Mouse (Mus musculus) hematopoietic stem cell, adult 5-6 weeks (primary cell): Measurements from ENCODE around the gene Brd4. TPM values are rescaled to one million over a fixed set of nuclear protein-coding genes. Genes with fewer than 3 reads are reported as not detected.

Experiments
- ATAC-seq, 2 experiments: fragments of 125-278 bp in 1 of 2; replicated peaks in 1 of 2; 2 replicates each; pipeline ENCODE4 v1.8.0; 2016 to 2017; ENCODE audit warnings: inconsistent platforms in 2 of 2, mild to moderate bottlenecking in 2 of 2, moderate number of reproducible peaks in 2 of 2, low read depth in 1 of 2, moderate TSS enrichment in 1 of 2; ENCODE audit not compliant: low FRiP score in 2 of 2, poor library complexity in 2 of 2, severe bottlenecking in 2 of 2, insufficient read depth in 1 of 2, low TSS enrichment in 1 of 2
- total RNA-seq: library from RNA; stranded (forward); fragments of 172-1452, 232-1000 nt; gene quantifications from 2 replicates; pipeline ENCODE4 v1.2.3, GENCODE M21; 2017

The Brd4 gene
- total RNA-seq, 1 experiment from 2014 or later, result 19.8 TPM

DNA sequence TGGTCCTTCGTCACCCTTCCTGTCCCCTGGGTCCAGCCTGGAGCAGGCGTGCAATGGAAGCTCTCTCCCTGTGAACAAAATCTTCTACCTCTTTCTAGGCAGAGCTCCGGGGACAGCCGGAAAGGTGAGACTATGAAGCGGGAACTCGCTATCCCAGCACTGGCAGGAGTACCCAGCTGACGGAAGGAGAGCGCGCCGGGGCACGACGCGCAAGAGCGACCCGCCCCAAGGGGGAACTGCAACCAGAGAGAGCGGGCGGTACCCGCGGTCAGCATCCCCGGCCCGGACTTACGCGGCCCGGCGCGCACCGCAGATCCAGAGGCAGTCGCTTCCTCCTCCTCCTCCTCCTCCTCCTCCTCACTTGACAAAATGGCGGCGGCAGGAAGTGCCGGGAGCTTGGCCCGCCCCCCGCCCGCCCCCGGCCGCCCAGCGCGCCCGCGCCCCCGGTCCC lies 726 bp downstream of the Brd4 start:
- ATAC-seq, result peak; percentile 64 to 91

DNA sequence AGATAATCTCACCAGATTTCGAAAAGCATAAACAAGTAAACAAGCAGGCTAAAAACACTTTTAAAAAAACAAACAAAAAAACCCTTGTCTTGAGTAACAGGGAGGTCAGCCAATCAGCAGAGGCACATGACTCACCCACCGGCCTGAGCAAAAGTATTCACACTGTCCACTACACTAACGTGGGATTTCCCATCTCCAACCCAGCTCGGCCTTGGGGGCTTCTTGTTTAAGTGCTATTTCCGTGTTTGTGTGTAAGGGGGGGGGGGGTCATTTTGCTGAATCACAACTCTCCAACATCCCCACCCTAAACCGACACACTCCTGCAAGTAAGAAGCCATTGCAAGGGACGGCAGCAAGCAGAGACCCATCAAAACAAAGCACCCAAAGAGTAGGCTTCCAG lies 1.2 kb downstream of the Brd4 start:
- ATAC-seq, result no peak; a peak in 1 of 4 replicates

DNA sequence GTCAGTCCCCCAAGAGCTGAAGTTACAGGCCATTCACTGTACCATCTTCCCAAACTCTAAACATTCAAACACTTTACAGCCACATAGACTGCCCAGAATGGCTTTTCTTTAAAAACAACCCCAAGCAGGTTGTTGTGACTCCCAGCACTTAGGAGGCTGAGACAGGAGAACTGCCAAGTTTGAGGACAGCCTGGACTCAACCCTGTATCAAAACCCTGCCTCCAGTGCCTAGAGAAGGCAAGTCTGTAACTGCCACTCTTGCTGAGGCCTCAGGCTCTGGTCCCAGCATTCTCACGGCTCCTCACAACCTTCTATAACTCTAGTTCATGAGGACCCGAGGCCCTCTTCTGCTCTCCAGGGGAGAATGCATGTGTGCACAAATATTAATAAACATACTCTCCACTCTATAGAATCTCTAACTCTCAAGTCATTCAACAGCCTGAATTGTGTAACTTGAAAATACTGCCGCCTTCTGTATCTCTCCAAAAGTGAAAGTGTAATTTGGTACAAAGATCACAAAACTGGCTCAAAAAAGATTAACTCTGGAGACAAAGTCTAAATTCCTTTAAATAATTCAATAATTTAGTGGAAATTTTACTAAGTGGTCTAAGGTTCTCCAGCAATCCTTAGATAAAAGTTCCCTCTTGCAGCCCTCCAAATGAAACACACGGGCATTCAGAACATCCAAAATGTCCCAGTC lies 2.8 kb downstream of the Brd4 start:
- no peak for ATAC-seq

DNA sequence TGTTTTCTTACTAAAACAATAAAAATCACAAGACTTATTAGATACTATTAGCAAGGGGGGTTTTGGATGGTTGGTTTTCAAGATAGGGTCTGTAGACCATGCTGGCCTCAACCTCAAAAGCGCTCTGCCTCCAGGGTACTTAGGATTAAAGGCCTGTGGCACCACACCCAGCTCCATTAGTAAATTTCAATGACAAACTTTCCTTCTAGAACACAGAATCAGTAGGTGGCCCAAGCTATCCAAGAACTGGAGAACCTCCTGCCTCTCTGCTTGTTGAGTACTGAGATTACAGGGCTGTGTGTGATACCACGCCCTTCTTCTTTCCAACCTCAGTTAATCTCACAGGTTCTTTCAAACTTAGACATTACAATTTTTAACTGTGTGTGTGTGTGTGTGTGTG lies 3.4 kb downstream of the Brd4 start:
- no peak for ATAC-seq

DNA sequence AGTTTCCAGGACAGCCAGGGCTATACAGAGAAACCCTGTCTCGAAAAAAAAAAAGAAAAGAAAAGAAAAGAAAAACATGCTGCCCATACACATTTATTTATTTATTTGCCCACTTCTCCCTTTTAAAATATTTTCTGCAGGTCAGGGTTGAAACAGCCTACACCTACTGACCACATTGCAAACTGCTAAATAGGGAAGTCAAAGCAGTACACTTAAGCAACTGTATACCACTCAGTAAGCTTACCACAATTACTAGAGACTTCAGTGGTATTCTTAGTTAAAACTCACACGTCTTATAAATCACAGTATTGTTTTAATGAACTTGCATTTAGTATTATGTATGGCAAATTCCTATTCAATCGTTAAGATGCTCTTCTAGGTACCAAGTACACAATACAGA lies 3.9 kb downstream of the Brd4 start:
- ATAC-seq, result peak in 1 of 2 experiments; percentile 50; a peak in 1 of 4 replicates

DNA sequence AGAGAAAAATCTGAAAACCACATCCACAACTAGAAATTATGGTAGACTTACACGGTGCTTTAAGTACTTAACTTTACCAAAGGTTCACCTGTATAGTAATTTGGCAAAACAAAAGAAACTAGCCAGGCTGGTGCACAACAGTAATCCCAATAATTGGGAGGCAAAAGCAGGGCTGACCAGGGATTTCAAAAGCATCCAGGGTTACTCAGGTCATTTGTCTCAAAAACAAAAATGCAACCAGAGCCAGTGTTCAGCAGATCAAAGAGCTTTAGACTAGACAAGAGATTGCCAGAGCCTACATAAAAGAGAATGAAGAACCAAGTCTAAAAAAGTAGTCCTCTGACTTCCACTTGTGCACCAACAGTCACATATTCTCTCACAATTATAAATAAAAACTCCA lies 7.3 kb downstream of the Brd4 start:
- ATAC-seq, result no peak

DNA sequence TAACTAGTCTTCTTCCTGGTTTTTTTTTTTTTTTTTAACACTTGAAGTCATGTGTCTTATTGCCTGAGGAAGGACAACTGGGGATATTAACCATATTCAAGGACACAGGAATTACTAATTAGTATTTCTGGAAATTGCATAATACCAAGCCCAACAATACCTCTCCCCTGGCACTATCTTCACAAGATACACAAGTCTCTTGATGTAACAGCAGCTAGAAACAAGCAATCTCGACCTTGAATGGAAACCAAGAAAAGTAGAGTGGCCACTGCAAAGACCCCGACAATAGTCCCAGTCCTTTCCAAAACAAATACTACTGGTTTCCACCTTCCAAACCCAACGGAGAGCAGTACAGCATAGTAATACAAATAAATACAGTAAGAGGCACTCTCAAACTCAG lies 9.0 kb downstream of the Brd4 start:
- ATAC-seq, result no peak

DNA sequence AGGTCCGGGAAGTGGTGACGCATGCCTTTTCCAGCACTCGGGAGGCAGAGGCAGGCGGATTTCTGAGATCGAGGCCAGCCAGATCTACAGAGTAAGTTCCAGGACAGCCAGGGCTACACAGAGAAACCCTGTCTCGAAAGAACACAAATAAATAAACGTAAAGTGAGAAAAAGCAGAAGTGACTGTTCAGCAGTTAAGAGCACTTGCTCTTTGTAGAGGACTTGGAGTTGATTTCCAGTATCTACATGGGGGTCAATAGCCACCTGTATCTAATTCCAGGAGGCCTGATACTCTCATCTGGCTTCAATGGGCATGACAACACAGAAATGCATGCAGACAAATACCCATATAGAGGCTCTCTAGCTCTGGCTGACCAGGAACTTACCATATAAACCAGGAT lies 15.4 kb downstream of the Brd4 start:
- no peak; a peak in 1 of 4 replicates for ATAC-seq

DNA sequence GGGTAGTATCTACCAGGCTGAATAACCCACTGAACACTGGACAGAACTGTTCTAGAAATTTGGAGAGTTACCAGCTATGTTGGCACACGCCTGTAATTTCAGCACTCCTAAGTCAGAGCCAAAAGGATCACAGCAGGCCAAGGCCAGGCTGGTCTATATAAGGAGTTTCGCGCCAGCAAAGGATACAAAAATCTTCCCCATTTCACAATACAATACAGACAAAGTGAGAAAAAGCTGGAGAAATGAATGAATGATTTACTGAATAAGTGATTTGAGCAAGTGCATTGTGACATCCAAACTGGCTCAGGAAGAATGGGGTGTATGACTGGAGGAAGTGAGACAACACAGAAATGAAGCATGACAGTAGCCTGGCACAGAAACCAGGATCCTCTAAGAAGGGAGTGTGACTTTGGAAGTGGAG lies 16.0 kb downstream of the Brd4 start:
- ATAC-seq, result 0 out of 4 replicates have a peak, but pooled peaks of 1 of the 2 experiments have one; percentile 38

DNA sequence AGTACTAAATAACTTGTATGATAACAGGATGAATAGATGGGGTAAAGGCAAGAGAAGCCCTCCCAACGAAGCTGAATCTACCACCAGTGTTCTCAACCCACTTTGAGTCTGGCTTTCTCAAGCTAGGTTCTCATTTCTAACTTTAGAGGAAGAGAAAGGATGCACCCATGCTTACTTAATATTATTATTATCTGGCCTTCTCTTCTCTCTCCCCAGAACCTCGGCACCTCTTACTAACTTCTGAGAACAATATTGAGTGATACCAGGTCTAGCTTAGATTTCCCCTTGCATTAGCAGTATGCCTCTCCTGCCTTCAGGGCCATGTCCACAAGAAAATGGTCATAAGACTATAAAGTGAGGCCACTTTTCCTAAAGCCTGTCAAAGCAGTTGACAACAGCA lies 16.4 kb downstream of the Brd4 start:
- no peak for ATAC-seq

DNA sequence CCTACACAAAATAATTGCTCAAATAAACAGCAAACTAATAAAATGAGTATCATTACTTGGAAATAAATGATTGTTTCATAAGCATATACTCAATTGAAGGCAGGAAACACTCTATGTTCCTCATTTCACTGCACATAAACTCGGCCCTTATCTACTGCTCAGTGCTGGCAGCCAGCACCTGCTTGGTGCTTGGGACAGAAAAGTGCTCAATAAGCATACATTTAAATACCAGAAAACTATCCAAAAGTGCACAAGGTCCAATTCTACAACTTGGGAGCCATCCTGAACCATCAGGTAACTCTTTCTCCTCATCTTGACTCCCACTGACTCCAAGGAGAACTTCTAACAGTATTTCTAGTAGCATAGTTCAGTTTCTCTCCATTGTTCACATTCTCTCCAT lies 16.9 kb downstream of the Brd4 start:
- ATAC-seq, result peak in 1 of 2 experiments; percentile 37; a peak in 2 of 4 replicates

DNA sequence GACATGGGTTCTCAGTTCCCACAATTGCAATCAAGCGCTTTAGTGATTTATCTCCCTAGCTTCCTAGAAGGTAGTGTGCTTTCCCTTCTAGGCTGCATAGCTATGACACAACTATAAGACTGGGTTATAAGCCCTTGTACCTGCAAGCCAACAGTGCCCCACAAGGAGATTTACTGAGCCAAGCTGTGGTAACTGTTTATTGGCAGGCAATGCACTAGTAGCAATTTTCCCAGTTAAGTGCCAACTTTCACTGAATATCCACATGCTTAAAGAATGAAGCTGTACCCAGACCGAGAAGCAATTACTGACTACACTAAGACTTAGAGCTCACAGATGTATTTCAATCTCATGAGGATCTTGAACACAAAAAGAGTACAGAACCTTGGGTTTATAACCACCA lies 20.9 kb downstream of the Brd4 start:
- ATAC-seq, result no peak

DNA sequence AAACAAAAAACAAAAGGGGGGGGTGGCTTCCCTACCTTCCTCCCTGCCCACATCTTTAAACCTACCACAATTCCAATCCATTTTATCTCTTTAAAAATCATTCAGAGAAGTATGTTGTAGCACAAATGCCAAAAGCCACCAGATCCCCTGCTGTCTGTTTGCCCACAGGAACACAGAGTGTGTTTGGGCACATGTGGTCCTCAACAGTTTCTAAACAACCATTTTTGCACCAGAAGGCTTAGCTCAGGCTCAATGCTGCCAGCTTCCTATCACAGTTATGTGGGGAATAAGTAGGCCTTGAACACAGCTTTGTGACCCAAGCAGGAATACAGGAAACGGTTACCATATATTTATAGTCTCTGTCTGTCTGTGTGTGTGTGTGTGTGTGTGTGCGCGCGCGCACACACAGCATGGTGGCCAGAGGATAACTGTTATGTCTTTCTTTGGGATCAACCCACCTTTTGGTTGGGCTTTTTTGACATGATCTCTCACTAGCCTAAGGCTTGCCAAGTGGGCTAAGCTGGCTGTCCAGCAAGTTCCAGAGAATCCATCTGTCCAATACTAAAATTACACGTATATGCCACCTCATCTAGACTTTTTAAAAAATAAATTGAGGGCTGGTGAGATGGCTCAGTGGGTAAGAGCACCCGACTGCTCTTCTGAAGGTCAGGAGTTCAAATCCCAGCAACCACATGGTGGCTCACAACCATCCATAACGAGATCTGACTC lies 21.5 kb downstream of the Brd4 start:
- no peak for ATAC-seq

DNA sequence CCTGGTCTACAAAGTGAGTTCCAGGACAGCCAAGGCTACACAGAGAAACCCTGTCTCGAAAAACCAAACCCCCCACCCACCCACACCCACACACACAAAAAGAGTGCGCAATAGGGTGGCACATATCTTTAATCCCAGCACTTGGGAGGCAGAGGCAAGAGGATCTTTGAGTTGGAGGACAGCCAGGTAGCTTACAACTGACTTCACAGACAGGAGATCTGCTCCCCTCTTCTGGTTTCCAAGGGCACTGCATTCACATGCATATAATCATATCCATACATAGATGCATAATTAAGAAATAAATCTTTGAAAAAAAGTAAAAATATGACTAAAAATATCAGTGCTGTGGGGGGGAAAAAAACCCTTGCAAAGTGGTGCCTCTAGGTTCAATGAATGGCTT lies 25.7 kb downstream of the Brd4 start:
- ATAC-seq, result no peak

DNA sequence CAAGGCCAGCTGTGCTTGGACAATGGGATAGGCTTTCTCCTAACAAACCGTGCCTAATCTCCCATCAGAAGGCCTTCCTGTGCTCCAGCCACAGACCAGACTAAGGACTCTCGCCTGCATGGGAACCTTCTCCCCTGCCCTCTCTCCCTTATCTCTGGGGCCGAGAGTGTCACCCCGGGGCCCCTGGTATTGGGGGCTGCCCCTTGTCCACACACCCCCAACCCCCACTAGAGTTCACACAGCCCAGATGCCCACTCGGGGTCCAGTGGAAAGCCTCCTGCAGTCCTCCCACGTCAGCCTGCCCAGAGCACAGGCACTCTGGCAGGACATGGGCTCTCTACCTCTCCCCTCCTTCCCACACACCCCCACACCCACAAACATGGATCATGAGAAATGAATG lies 26.6 kb downstream of the Brd4 start:
- no peak for ATAC-seq

DNA sequence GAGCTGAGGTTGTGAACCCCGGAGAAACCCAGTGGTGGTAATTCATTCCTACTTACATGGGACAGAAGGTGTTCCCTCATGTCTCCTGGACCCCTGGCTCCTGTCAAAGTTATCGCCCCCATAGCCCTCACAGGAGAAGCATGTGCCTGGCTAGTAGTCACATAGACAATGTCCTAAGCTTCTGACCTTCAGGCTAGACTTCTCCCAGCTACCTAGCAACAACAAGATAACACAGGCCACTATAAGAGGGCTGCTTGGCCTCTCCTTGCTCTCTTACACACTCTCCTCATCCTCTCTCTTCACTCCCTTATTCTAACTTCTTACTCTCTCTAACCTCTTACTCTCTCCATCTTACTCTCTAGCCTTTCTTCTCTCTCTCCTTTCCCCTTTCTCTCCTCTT lies 27.1 kb downstream of the Brd4 start:
- ATAC-seq, result no peak

DNA sequence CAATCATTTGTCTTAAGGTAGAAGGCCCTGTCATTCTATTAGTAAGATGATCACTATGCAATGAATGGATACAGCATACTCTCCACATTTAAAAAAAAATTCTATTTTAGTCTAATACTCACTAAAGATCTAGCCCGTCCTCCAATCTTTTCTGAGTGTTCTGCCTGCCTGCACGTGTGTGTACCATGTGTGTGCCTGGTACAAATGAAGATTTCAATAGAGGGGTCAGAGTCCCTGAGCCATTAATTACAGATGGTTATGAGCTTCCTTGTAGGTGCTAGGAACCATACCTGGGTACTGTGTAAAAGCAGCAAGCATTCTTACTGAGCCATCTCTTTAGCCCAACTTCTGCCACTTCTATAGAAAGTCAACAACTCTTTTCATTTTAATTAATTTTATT lies 27.6 kb downstream of the Brd4 start:
- ATAC-seq, result no peak

DNA sequence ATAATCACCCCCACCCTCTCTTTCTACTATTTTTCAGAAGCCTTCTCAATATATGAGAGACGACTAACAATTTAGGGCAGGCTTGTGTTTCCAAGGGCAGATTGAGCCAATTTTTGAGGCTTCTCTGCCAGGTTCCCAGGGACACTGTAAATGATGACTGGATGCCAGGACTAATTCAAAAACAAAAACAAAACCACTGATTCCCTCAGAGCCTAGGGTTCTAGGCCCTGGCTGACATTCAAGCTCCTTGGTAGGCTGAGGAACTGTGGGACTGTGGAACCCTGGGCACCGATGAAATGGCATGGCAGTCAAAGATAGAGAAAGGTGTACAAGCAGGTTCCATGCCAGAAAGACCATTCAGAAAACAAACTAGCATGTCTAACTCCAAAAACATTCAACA lies 31.3 kb downstream of the Brd4 start:
- no peak for ATAC-seq
